Mouse (Mus musculus) adrenal gland (tissue): ENCODE measurements around the gene Hyal6.

Experiments
- intact Hi-C: fragments of 180-260 bp; cut with DNase I; formaldehyde crosslinking; loops from one replicate; pipeline ENCODE4 v1.15.1; 2025
- long read RNA-seq, 2 experiments: library from polyadenylated mRNA; unstranded; transcript quantifications; one replicate each; pipeline ENCODE4 v2.0.0; 2020; ENCODE audit warnings: borderline replicate concordance in 1 of 2; ENCODE audit not compliant: insufficient replicate concordance in 1 of 2

The Hyal6 gene
- long read RNA-seq, experiment 1: 0 reads
- long read RNA-seq, experiment 2: 0 reads

GRCm38 (mm10) chr6:24732945-24733344, at the start of gene Hyal6:
Gene Hyal6, plus strand, starts transcription at chr6:24733245.
- intact Hi-C loops: no loop called here

DNA sequence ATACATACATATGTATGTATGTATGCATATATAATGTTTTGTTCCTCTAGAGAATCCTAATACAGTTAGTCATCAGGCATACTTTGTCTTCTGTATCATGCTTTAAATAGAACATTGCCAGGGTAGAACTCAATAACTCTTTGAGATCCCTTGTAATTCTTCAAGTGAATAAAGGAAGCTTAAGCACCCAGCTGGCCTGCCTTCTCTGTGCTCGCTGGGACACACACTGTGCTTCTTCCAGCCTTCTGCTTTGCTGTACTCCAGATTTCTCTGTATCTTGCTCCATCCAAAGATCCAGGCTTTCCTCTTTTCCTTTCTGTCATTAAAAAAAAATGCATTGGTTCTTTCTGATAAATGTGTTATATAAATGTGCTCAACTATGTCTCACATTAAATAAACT, 45.2 kb upstream of the Hyal6 start:
- intact Hi-C loops: no loop called here

DNA sequence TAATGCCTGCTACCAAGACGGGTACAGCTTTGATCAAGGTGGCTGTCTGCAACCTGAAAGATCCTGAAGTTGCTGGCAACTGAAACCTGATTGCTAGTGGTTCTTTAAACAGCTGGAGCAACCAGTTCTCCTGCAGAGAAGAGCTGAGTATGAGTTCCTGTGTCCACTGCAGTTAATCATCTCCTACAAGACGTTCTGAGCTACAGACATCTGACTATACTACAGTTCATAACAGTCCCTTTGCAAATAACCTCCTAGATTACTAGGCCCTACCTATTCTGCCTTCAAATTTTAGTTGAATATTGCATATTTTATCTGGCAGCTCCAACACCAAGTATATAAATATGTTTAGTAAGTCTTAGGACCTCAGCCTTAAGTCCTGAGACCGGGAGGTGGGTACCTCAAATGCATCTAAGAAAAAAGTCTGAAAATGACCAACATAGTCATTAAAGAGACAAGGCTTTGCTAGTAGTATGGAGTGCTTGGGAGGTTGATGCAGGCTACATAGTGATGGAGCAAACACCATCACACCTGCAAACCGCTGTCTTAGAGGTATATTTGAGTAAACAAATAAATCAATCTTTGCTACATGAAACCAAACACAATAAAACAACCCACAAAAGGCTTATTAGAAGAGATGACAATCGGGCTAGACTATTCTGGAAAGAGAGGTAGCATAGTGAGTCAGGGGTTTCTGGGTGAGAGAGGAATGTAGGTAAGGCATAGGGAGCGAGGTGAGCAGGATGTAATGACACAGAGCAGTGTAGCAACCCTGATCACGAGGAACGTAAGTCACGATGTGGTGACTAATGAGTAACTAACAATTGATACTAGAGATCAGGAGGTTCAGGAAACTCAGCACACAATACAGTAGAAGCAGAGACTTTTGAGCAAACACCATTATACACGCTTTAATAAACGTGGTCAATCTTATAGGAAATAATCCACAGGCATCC, 38.3 kb upstream of the Hyal6 start:
- intact Hi-C loops: no loop called here

DNA sequence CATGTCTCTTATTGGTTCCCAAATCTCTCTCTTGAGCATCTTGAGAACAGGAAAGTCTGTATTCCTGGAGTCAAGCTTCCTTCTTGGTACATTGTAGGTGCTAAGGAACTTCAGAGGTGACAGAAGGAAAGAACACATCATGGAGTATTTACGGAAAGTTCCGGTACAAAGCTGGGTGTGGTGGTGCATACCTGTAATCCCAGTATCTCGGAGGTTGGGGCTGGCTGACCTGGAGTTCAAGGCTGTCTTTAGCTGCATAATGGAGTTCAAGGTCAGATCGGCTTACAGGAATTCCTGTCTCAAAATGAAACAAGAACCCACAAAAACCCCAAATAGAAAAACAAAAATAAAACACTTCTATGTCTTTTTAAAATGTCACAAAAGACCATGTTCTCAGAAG, 36.9 kb upstream of the Hyal6 start:
- intact Hi-C loops: no loop called here

DNA sequence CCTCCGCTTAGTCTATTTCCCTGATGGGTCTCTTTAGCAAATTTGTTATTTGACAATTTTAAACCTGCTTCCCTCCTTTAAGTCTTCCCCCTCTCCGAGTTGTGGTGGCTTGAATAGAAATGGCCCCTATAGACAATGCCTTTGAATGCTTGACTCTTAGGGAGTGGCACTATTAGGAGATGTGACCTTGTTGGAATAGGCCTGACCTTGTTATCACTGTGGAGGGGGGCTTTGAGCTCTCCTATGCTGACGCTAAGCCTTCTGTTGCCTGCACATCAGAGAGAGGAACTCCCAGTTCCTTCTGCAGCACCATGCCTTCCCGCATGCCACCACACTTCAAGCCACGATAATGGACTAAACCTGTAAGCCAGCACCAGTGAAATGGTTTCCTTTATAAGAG, 35.8 kb upstream of the Hyal6 start:
- intact Hi-C loops: no loop called here

DNA sequence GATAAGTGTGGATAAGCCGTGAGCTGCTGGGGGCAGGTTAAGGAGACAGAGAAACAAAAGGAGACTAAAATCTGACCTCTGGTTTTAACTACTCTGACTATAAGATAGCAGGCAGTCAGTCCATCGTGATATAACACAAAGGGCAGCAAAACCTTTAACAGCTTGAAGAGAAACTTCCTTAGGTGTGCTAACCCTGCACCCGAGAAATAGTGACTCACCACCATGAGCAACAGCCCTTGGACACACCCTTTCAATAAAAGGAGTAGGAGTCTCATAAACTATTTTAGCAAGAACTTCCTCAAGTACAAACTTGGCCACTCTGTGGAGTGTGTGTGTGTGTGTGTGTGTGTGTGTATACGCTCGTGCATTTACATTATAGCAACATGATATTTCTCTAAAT, 26.0 kb upstream of the Hyal6 start:
- intact Hi-C loops: no loop called here

DNA sequence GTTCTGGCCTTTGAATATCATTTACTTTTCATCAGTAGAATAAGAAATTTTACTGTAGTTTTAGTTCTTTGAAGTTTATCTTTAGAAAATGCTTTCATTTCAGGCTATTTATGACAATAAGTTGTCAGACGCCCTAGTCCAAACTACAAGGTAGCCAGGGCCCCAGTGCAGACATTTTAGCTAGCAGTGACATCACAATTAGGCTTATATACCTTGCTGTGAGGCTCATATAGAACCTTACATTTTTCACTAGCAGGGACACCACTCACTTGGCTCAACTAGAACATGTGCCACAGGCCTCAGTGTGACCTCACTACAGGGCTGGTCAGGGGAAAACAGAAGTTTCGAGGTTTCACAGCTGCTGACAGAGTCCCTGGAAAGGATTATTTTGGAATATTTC, 25.5 kb upstream of the Hyal6 start:
- intact Hi-C loops: no loop called here

GRCm38 (mm10) chr6:24721317-24722099, 11.5 kb upstream of the Hyal6 start:
- intact Hi-C loops: loop anchor here (5.0 to 10.0 kb wide), 2 partner anchors 171 to 187 kb away; no protein-coding TSS in a partner anchor

- intact Hi-C loops: loop anchor here (10.0 kb wide), 1 partner anchor 193 kb away; no protein-coding TSS in a partner anchor
These were observed 4.9 kb upstream of the Hyal6 start for GRCm38 (mm10) chr6:24728130-24728529.

DNA sequence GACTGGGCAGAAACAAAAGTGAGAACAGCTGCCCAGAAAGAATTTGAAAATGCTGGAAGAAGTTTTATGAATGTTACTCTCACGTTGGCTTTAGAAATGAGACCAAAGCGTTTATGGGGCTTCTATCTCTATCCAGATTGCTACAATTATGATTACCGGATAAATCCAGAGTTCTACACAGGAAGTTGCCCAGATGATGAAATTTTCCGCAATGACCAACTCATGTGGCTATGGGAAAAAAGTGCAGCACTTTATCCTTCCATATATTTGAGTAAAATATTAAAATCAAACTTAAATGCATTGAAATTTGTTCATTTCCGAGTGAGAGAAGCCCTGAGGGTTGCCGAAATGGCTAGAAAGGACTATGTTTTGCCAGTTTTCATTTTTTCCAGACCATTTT, 1.5 kb downstream of the Hyal6 start:
- intact Hi-C loops: no loop called here

DNA sequence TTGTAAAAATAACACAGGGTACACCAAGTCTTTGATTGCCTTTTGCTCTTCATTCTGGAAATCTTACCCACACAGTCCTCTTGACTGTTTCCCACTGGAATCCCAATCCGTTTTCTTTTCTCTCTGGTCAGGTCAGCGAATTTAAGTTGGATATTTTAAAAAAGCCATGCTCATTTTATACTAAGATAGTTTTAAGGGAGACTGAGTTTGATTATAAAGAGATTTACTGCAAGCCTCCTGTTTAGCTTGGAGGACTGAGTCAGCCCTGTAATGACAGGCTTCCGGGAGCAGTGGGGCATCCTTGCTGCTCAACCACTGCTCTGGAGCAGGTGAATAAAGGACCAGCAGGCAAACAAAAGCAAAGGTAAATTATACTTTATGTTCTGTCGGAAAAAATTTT, 15.0 kb downstream of the Hyal6 start, which contains the start of gene Hyal4:
Hyal4 (plus strand) TSS at position 301 of the 400 bp plus-strand sequence.
- intact Hi-C loops: no loop called here

- intact Hi-C loops: no loop called here
These were observed 26.2 kb downstream of the Hyal6 start for GRCm38 (mm10) chr6:24759281-24759680.

- intact Hi-C loops: no loop called here
These were observed 33.2 kb downstream of the Hyal6 start for GRCm38 (mm10) chr6:24766261-24766660.

GRCm38 (mm10) chr6:24779182-24779581, 46.1 kb downstream of the Hyal6 start:
- intact Hi-C loops: no loop called here

- intact Hi-C loops: no loop called here
These were observed 57.8 kb downstream of the Hyal6 start, which contains the start of gene Spam1 for GRCm38 (mm10) chr6:24790888-24791287. Gene Spam1, plus strand, starts transcription at chr6:24791188.
